Mouse (Mus musculus) CH12.LX (cell line): ENCODE measurements around the gene Ergic1. TPM values are rescaled to one million over a fixed set of nuclear protein-coding genes. Genes with fewer than 3 reads are reported as not detected.

Experiments used
- DNase-seq: peaks from one replicate; pipeline ENCODE4 v3.0.0-alpha.2; 2013; ENCODE audit errors: extremely low read depth
- H3K27ac ChIP-seq: 2 replicates; pipeline ENCODE4 v1.5.1; 2012; ENCODE audit warnings: low read depth, mild to moderate bottlenecking, control low read depth, moderate library complexity; ENCODE audit not compliant: insufficient read depth
- H3K27me3 ChIP-seq: replicated peaks from 2 replicates; pipeline ENCODE3; 2012; ENCODE audit warnings: inconsistent platforms
- H3K36me3 ChIP-seq, 2 experiments: replicated peaks in 1 of 2; 2 replicates each; pipeline versions ENCODE3 to v1.6.1; 2012; ENCODE audit warnings: inconsistent platforms in 1 of 2, low read length in 1 of 2, mild to moderate bottlenecking in 1 of 2, mixed read lengths in 1 of 2, moderate library complexity in 1 of 2; ENCODE audit not compliant: control insufficient read depth in 1 of 2, insufficient read depth in 1 of 2
- H3K4me1 ChIP-seq, 2 experiments: 2 replicates each; pipeline ENCODE4 v1.6.1; 2012; ENCODE audit warnings: inconsistent platforms in 1 of 2, moderate library complexity in 1 of 2; ENCODE audit not compliant: insufficient read depth in 2 of 2, control insufficient read depth in 1 of 2
- H3K4me2 ChIP-seq: 2 replicates; pipeline ENCODE4 v1.6.1; 2012; ENCODE audit warnings: low read depth, mild to moderate bottlenecking, control low read depth; ENCODE audit not compliant: poor library complexity, insufficient read depth, severe bottlenecking
- H3K4me3 ChIP-seq, 3 experiments: fragments of 150-350 bp in 1 of 3; sonication (generic) in 1 of 3; replicated peaks in 1 of 3; 2 replicates each; pipeline versions ENCODE3 to v1.5.1; 2011 to 2012; ENCODE audit warnings: low read depth in 2 of 3, low read length in 2 of 3, mild to moderate bottlenecking in 2 of 3, moderate library complexity in 2 of 3, control low read depth in 1 of 3, improper control_type of control experiment in 1 of 3, inconsistent platforms in 1 of 3, mixed read lengths in 1 of 3; ENCODE audit not compliant: poor library complexity in 1 of 3
- H3K79me2 ChIP-seq: replicated peaks from 2 replicates; pipeline ENCODE4 v1.6.1; 2012; ENCODE audit warnings: mild to moderate bottlenecking, moderate library complexity; ENCODE audit not compliant: control insufficient read depth, poor library complexity, insufficient read depth, severe bottlenecking; ENCODE audit errors: extremely low read depth
- H3K9ac ChIP-seq: 2 replicates; pipeline ENCODE4 v1.6.1; 2012; ENCODE audit warnings: low read depth, mild to moderate bottlenecking, control low read depth, moderate library complexity; ENCODE audit not compliant: insufficient read depth
- H3K9me3 ChIP-seq: replicated peaks from 2 replicates; pipeline ENCODE3; 2012; ENCODE audit warnings: low read length, inconsistent platforms, mixed read lengths
- CHD2 ChIP-seq: IDR thresholded peaks from 2 replicates; pipeline ENCODE4 v1.6.1; 2011; ENCODE audit warnings: low read length, improper control_type of control experiment
- CTCF ChIP-seq, 2 experiments: IDR thresholded peaks in 1 of 2; conservative IDR thresholded peaks in 1 of 2; 2 replicates each; pipeline ENCODE4 v1.5.1; 2011 to 2012; ENCODE audit warnings: low read depth in 2 of 2, low read length in 2 of 2, improper control_type of control experiment in 1 of 2, inconsistent platforms in 1 of 2, mild to moderate bottlenecking in 1 of 2, moderate library complexity in 1 of 2
- E2F4 ChIP-seq: IDR thresholded peaks from 2 replicates; pipeline ENCODE4 v1.6.1; 2011; ENCODE audit warnings: low read depth, low read length, improper control_type of control experiment; ENCODE audit not compliant: insufficient replicate concordance
- ELF1 ChIP-seq: IDR thresholded peaks from 2 replicates; pipeline ENCODE4 v1.6.1; 2014; ENCODE audit warnings: low read depth, mild to moderate bottlenecking, inconsistent platforms, low read length, improper control_type of control experiment
- EP300 ChIP-seq: IDR thresholded peaks from 2 replicates; pipeline ENCODE4 v1.6.1; 2011; ENCODE audit warnings: low read length, improper control_type of control experiment
- ETS1 ChIP-seq: conservative IDR thresholded peaks from 2 replicates; pipeline ENCODE4 v1.6.1; 2012; ENCODE audit warnings: low read depth, mild to moderate bottlenecking, inconsistent platforms, low read length, improper control_type of control experiment, moderate library complexity
- GABPA ChIP-seq: IDR thresholded peaks from 2 replicates; pipeline ENCODE4 v1.6.1; 2012; ENCODE audit warnings: low read depth, low read length, improper control_type of control experiment, inconsistent platforms; ENCODE audit not compliant: insufficient replicate concordance
- HCFC1 ChIP-seq: IDR thresholded peaks from 2 replicates; pipeline ENCODE4 v1.6.1; 2012; ENCODE audit warnings: low read depth, mild to moderate bottlenecking, inconsistent platforms, low read length, improper control_type of control experiment
- IRF4 ChIP-seq: IDR thresholded peaks from 2 replicates; pipeline ENCODE4 v1.6.1; 2014; ENCODE audit warnings: low read depth, mild to moderate bottlenecking, inconsistent platforms, low read length, improper control_type of control experiment
- JUN ChIP-seq: IDR thresholded peaks from 2 replicates; pipeline ENCODE4 v1.6.1; 2011; ENCODE audit warnings: low read depth, mild to moderate bottlenecking, low read length, improper control_type of control experiment, moderate library complexity; ENCODE audit not compliant: insufficient read depth
- KAT2A ChIP-seq: IDR thresholded peaks from 2 replicates; pipeline ENCODE4 v1.6.1; 2012; ENCODE audit warnings: low read length, improper control_type of control experiment, inconsistent platforms; ENCODE audit not compliant: insufficient replicate concordance
- MAZ ChIP-seq: IDR thresholded peaks from 2 replicates; pipeline ENCODE4 v1.6.1; 2012; ENCODE audit warnings: low read depth, mild to moderate bottlenecking, inconsistent platforms, low read length, improper control_type of control experiment, moderate library complexity
- MEF2A ChIP-seq: IDR thresholded peaks from 2 replicates; pipeline ENCODE4 v1.6.1; 2014; ENCODE audit warnings: low read depth, mild to moderate bottlenecking, inconsistent platforms, low read length, improper control_type of control experiment, borderline replicate concordance
- MYC ChIP-seq: IDR thresholded peaks from 2 replicates; pipeline ENCODE4 v1.6.1; 2011; ENCODE audit warnings: low read depth, mild to moderate bottlenecking, improper control_type of control experiment, low read length
- NELFE ChIP-seq: IDR thresholded peaks from 2 replicates; pipeline ENCODE4 v1.6.1; 2011; ENCODE audit warnings: low read depth, low read length, improper control_type of control experiment
- NRF1 ChIP-seq: IDR thresholded peaks from 2 replicates; pipeline ENCODE4 v1.6.1; 2014; ENCODE audit warnings: low read depth, mild to moderate bottlenecking, inconsistent platforms, low read length, improper control_type of control experiment, moderate library complexity
- POLR2A ChIP-seq: IDR thresholded peaks from 2 replicates; pipeline ENCODE4 v1.6.1; 2011; ENCODE audit warnings: low read depth, mild to moderate bottlenecking, improper control_type of control experiment, low read length
- POLR2AphosphoS2 ChIP-seq: IDR thresholded peaks from 2 replicates; pipeline ENCODE4 v1.6.1; 2011; ENCODE audit warnings: low read depth, low read length, improper control_type of control experiment
- RAD21 ChIP-seq: IDR thresholded peaks from 2 replicates; pipeline ENCODE4 v1.6.1; 2011; ENCODE audit warnings: low read depth, mild to moderate bottlenecking, low read length, improper control_type of control experiment, moderate library complexity
- RCOR1 ChIP-seq: conservative IDR thresholded peaks from 2 replicates; pipeline ENCODE4 v1.6.1; 2012; ENCODE audit warnings: low read depth, mild to moderate bottlenecking, inconsistent platforms, low read length, improper control_type of control experiment
- SIN3A ChIP-seq: IDR thresholded peaks from 2 replicates; pipeline ENCODE4 v1.6.1; 2012; ENCODE audit warnings: low read length, improper control_type of control experiment, inconsistent platforms
- TCF12 ChIP-seq: IDR thresholded peaks from 2 replicates; pipeline ENCODE4 v1.6.1; 2014; ENCODE audit warnings: low read depth, mild to moderate bottlenecking, inconsistent platforms, low read length, improper control_type of control experiment
- UBTF ChIP-seq: IDR thresholded peaks from 2 replicates; pipeline ENCODE4 v1.6.1; 2012; ENCODE audit warnings: low read depth, mild to moderate bottlenecking, inconsistent platforms, low read length, improper control_type of control experiment, moderate library complexity
- USF1 ChIP-seq: IDR thresholded peaks from 2 replicates; pipeline ENCODE4 v1.6.1; 2014; ENCODE audit warnings: low read depth, mild to moderate bottlenecking, inconsistent platforms, low read length, improper control_type of control experiment
- USF2 ChIP-seq: conservative IDR thresholded peaks from 2 replicates; pipeline ENCODE4 v1.6.1; 2011; ENCODE audit warnings: low read depth, low read length, improper control_type of control experiment
- ZC3H11A ChIP-seq: IDR thresholded peaks from 2 replicates; pipeline ENCODE4 v1.6.1; 2012; ENCODE audit warnings: low read depth, mild to moderate bottlenecking, inconsistent platforms, low read length, improper control_type of control experiment
- ZKSCAN1 ChIP-seq: IDR thresholded peaks from 2 replicates; pipeline ENCODE4 v1.6.1; 2012; ENCODE audit warnings: low read depth, inconsistent platforms, low read length, improper control_type of control experiment, borderline replicate concordance
- dilution Hi-C: fragments of 300-500 bp; cut with MboI; formaldehyde crosslinking; loops from 2 replicates; pipeline ENCODE4 v1.14.3; 2020; ENCODE audit warnings: low sequenced_read_pairs; ENCODE audit not compliant: extremely low pct_unique_long_range_greater_than_20kb, extremely low pct_ligation_motif_present
- in situ Hi-C: fragments of 300-500 bp; cut with MboI; formaldehyde crosslinking; loops from 3 replicates; pipeline ENCODE4 v1.14.3; 2019; ENCODE audit warnings: low sequenced_read_pairs, low pct_ligation_motif_present, low pct_unique_long_range_greater_than_20kb, mixed read lengths
- polyA plus RNA-seq: library from polyadenylated mRNA; unstranded; fragments of >175 nt; gene quantifications from 2 replicates; pipeline ENCODE4 v1.2.1, GENCODE M21; 2012; ENCODE audit warnings: low read depth; ENCODE audit not compliant: insufficient read length
- total RNA-seq, 2 experiments: library from RNA; depleted of rRNA; stranded (reverse); fragments of 300-350 nt in 1 of 2; fragments of >200 nt in 1 of 2; gene quantifications; 2 replicates each; pipeline ENCODE4 v1.2.3; 2012 to 2014

Ergic1 gene
- total and polyA plus RNA-seq, 3 experiments: 93.5 to 142 (median 131) TPM

- Histone ChIP-seq H3K27ac (no peak overlapping the region), H3K4me1 (peaks cover 0 to 16% of the 10 kb centered on the region in 2 experiments; a peak in 1 of 4 replicates), H3K4me3 (no peak overlapping the region), H3K27me3 (no peaks in the 10 kb centered on the region), H3K79me2 (no peaks in the 10 kb centered on the region; the same call in 1 of the 2 replicates), H3K9ac (no peak overlapping the region), H3K9me3 (no peaks in the 10 kb centered on the region), H3K4me2 (no peak overlapping the region), H3K36me3 (peaks cover 11 to 80% of the 10 kb centered on the region in 2 experiments)
- in situ Hi-C loops: no loop called here
- TF ChIP-seq MAZ (no peak), POLR2AphosphoS2 (no peak), NRF1 (no peak), MEF2A (no peak), UBTF (no peak), EP300 (no peak), ETS1 (no peak), KAT2A (no peak), E2F4 (no peak), JUN (no peak), NELFE (no peak), ZC3H11A (no peak), IRF4 (no peak), USF1 (no peak), RCOR1 (no peak), MYC (no peak)
- dilution Hi-C loops: no loop called here
- DNase-seq: no peak
Measured at GRCm38 (mm10) chr17:26587961-26588487, 26.7 kb downstream of the Ergic1 start.

DNA sequence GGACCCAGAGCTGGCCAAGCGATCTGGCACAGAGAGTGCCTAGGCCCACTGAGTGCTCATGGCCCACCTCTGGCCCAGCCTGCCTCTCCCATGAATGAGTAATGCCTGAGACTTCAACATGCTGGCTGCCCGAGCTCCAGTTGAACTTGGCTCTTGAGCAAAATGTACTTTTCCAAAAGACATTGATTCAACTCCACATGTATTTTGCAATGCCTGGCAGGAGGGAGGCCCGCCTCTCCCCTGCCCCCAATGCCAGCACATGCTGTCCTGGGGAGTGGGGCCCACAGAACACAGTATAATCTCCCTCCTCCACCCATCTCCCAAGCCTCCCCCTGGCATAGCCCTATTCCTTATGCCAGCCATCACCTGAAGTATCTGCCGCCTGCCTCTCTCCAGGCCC is 31.2 kb downstream of the Ergic1 start:
- Histone ChIP-seq H3K27me3 (no peaks in the 10 kb centered on the region), H3K79me2 (no peaks in the 10 kb centered on the region; the same call in 1 of the 2 replicates), H3K4me2 (no peak overlapping the region), H3K9ac (no peak overlapping the region), H3K9me3 (no peaks in the 10 kb centered on the region), H3K4me1 (peaks cover 15 to 39% of the 10 kb centered on the region in 2 experiments), H3K4me3 (no peak overlapping the region), H3K36me3 (peaks cover 11 to 77% of the 10 kb centered on the region in 2 experiments), H3K27ac (no peak overlapping the region)
- TF ChIP-seq GABPA (no peak), SIN3A (no peak), RAD21 (no peak), HCFC1 (no peak), KAT2A (no peak), ELF1 (no peak), CTCF (conservative IDR thresholded peaks at IDR 0.05 in 1 of 2, IDR thresholded peaks at IDR 0.05 in 1 of 2; ENCODE audit: low read depth in 2 of 2, low read length in 2 of 2) (no peak), ZKSCAN1 (no peak), TCF12 (no peak), RCOR1 (no peak), E2F4 (no peak), ETS1 (no peak), POLR2A (no peak), CHD2 (no peak), USF2 (no peak)
- dilution Hi-C loops: no loop called here
- no peak for DNase-seq
- in situ Hi-C loops: no loop called here
